Mouse (Mus musculus): ENCODE measurements at regions not wholly inside any gene's neighbourhood (a gene's known extent, or its start where the extent isn't known, plus 50 kb on each side); places are given as distances from the start of the nearest gene placed in this dataset.

- DNase-seq (ENCODE audit: low read depth) = no peak
Observed at GRCm38 (mm10) chr13:101216897-101217480, 383.8 kb upstream of the Slc30a5 start.

GRCm38 (mm10) chr13:101216421-101216820 is 383.2 kb upstream of the Slc30a5 start:
- DNase-seq (ENCODE audit: low read depth) = no peak

GRCm38 (mm10) chr13:101215792-101216221 is 382.6 kb upstream of the Slc30a5 start:
- no peak for DNase-seq (ENCODE audit: low read depth)

GRCm38 (mm10) chr13:101215131-101215641 is 382.0 kb upstream of the Slc30a5 start:
- no peak for DNase-seq (ENCODE audit: low read depth)

GRCm38 (mm10) chr13:101214094-101214493 is 380.9 kb upstream of the Slc30a5 start:
- no peak for DNase-seq (ENCODE audit: low read depth)

GRCm38 (mm10) chr13:101213121-101213916 is 380.1 kb upstream of the Slc30a5 start:
- DNase-seq (ENCODE audit: low read depth) = no peak

GRCm38 (mm10) chr13:101212341-101212895 is 379.2 kb upstream of the Slc30a5 start:
- no peak for DNase-seq (ENCODE audit: low read depth)

GRCm38 (mm10) chr13:101208788-101209187 is 375.6 kb upstream of the Slc30a5 start:
- DNase-seq (ENCODE audit: low read depth) = no peak

GRCm38 (mm10) chr13:101203463-101203862 is 370.2 kb upstream of the Slc30a5 start:
- DNase-seq (ENCODE audit: low read depth) = no peak

GRCm38 (mm10) chr13:101202565-101203313 is 369.5 kb upstream of the Slc30a5 start:
- no peak for DNase-seq (ENCODE audit: low read depth)

GRCm38 (mm10) chr13:101190249-101190830 is 357.1 kb upstream of the Slc30a5 start:
- no peak for DNase-seq (ENCODE audit: low read depth)

- no peak for DNase-seq (ENCODE audit: low read depth)
Observed at GRCm38 (mm10) chr13:101182387-101182786, 349.2 kb upstream of the Slc30a5 start.

- no peak for DNase-seq (ENCODE audit: low read depth)
Observed at GRCm38 (mm10) chr13:101175017-101175689, 341.9 kb upstream of the Slc30a5 start.

- DNase-seq (ENCODE audit: low read depth) = no peak
Observed at GRCm38 (mm10) chr13:101161768-101162167, 328.5 kb upstream of the Slc30a5 start.

- no peak for DNase-seq (ENCODE audit: low read depth)
Observed at GRCm38 (mm10) chr13:101159878-101160277, 326.7 kb upstream of the Slc30a5 start.

- no peak for DNase-seq (ENCODE audit: low read depth)
Observed at GRCm38 (mm10) chr13:101153760-101154159, 320.5 kb upstream of the Slc30a5 start.

- DNase-seq (ENCODE audit: low read depth) = no peak
Observed at GRCm38 (mm10) chr13:101142761-101143160, 309.5 kb upstream of the Slc30a5 start.

GRCm38 (mm10) chr13:101142104-101142735 is 309.0 kb upstream of the Slc30a5 start:
- DNase-seq (ENCODE audit: low read depth) = no peak

- DNase-seq (ENCODE audit: low read depth) = no peak
Observed at GRCm38 (mm10) chr13:101129466-101129865, 296.2 kb upstream of the Slc30a5 start.

- no peak for DNase-seq (ENCODE audit: low read depth)
Observed at GRCm38 (mm10) chr13:101127808-101128207, 294.6 kb upstream of the Slc30a5 start.

GRCm38 (mm10) chr13:101127262-101127661 is 294.0 kb upstream of the Slc30a5 start:
- DNase-seq (ENCODE audit: low read depth) = no peak
